Mouse (Mus musculus) bone marrow, adult 2 months (tissue): Measurements from ENCODE around the gene Rabgap1l. TPM values are rescaled to one million over a fixed set of nuclear protein-coding genes. Genes with fewer than 3 reads are reported as not detected.

Experiments used
- H3K27ac ChIP-seq: fragments of 200-500 bp; 2 replicates; pipeline ENCODE4 v1.5.1; 2012; ENCODE audit warnings: low read depth, mild to moderate bottlenecking, control low read depth, inconsistent platforms, low read length; ENCODE audit not compliant: control insufficient read depth, poor library complexity, insufficient read depth
- H3K4me1 ChIP-seq: fragments of 200-500 bp; 2 replicates; pipeline ENCODE4 v1.6.1; 2011; ENCODE audit warnings: low read length; ENCODE audit not compliant: control insufficient read depth, insufficient read depth
- H3K4me3 ChIP-seq: fragments of 200-500 bp; replicated peaks from 2 replicates; pipeline ENCODE3; 2011; ENCODE audit warnings: mild to moderate bottlenecking, low read depth, low read length, control low read depth; ENCODE audit not compliant: control insufficient read depth
- CTCF ChIP-seq: fragments of 200-500 bp; IDR thresholded peaks from 2 replicates; pipeline ENCODE4 v1.5.1; 2011; ENCODE audit warnings: low read length, control low read depth; ENCODE audit not compliant: control insufficient read depth, insufficient read depth
- POLR2A ChIP-seq: fragments of 200-500 bp; IDR thresholded peaks from 2 replicates; pipeline ENCODE4 v1.6.1; 2011; ENCODE audit warnings: low read depth, mild to moderate bottlenecking, control low read depth, low read length, borderline replicate concordance; ENCODE audit not compliant: control insufficient read depth
- whole genome bisulfite sequencing: fragments of 180-500 bp; shearing (Covaris S2); methylation state at CpG from one replicate; pipeline ENCODE4 v1.1.7; 2018; 5-methylcytosine and 5-hydroxymethylcytosine counted together
- polyA plus RNA-seq: library from polyadenylated mRNA; stranded (reverse); fragments of >200 nt; gene quantifications from 2 replicates; pipeline ENCODE4 v1.2.4, GENCODE M21; 2011; ENCODE audit warnings: low replicate concordance; ENCODE audit not compliant: missing spikeins, insufficient read depth, insufficient read length

The Rabgap1l gene
- polyA plus RNA-seq, result 60.3 and 73.4 TPM in 2 replicates

DNA sequence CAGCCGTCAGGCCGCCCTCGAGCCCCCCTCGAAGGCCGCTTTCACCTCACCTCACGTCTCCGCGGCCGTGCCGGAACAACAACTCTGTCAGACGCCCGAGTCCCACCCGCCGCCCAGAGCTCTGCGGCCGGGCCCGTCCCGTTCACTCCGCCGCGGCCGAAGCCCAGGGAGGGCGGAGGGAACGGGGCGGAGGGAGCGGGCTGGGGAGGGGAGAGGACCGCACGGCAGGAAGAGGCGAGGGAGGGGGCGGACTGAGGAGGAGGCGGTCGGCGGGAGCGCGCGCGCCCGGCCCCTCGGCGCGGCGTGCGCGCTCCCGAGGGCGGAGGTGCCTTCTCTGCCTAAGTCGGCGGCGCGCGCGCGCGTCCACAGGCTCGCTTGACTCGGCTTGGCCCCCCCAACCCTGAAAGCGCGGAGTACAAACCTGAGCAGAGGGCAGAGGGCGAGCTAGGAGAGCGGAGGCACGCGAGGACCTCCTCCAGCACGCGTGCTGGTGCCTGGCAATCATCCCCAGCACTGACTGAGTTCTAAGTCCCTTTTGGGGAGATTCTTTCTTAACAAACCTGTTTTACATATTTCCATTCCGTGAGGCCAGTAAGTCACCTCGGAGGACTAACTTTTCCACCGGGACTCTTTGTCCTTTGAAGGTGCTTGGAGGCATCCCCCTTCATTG is at the start of gene Rabgap1l:
Gene Rabgap1l (minus strand): TSS at position 526 of the 670 bp plus-strand sequence.
- Histone ChIP-seq H3K4me1 (no peaks in the 10 kb centered on the region; the same call in 1 of the 2 replicates), H3K27ac (peak within 1 kb of the TSS; percentile 92), H3K4me3 (peak within 1 kb of the TSS; percentile 99)
- no peak for TF ChIP-seq CTCF
- TF ChIP-seq POLR2A, result peak; percentile 41; the same call in 1 of the 2 replicates
- WGBS, result under 1% methylated on average over 67 of the region's 67 CpGs

DNA sequence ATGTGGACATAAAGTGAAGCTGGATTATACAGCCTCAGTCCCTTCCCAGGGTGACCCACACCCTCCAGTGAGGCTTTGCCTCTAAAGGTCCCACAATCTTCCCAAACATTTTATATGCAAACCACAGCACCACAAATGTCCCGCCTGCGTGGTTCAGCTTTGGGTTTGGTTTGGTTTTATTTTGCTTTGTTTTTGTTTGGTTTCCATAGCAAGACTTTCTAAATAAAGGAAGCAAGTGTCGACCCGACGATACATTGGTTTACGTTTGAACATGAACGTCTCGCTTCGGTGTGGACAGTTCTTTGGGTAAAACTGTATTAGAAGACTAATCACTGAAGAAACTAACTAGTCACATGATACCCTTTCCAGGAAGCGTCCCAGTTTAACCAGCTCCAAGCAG is 49.6 kb upstream of the Rabgap1l start:
- H3K27ac ChIP-seq, result no peak overlapping the region
- 63% methylated on average over 10 of the region's 10 CpGs for WGBS
- H3K4me3 ChIP-seq, result no peak overlapping the region
- TF ChIP-seq CTCF (no peak), POLR2A (no peak)
- H3K4me1 ChIP-seq, result no peaks in the 10 kb centered on the region

DNA sequence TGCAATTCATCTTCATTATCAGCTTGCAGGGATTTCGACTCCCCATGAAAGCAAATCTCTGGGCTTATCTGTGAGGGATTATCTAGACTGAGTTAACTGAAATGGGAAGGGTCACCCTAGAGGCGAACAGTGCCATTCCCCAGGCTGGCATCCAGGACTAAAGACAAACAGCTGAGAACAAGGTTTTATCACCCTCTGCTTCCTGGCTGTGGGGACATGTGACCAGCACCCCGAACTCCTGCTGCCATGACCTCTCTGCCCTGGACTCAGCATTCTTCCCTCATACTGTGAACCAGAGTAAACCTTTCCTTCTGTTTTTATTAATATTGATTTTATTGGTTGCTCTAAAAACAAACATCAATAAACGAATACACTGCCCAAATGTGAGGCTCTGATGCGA is 47.6 kb upstream of the Rabgap1l start:
- no peak overlapping the region for H3K4me3 ChIP-seq
- TF ChIP-seq POLR2A, result no peak
- TF ChIP-seq CTCF, result no peak
- no peaks in the 10 kb centered on the region for H3K4me1 ChIP-seq
- H3K27ac ChIP-seq, result no peak overlapping the region
- WGBS, result 77% methylated on average over 5 of the region's 5 CpGs

DNA sequence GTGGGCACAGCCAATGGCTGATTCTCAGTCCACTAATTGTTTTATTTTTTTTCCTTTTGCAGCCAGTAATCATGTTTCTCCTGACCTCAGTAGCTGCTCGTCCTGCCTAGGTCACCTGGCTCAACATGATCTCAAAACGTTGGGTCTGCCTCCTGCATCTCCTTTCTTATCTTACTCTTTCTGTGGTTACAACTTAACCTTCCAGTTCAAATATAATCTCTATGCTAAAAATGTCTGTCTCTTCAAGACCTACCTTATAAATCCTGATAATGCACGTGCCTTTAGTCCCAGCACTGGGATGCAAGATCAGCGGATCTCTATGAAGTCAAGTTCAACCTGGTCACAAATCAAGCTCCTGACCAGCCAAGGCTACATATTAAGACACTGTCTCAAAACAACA is 46.1 kb upstream of the Rabgap1l start:
- WGBS, result 63% methylated on average over 4 of the region's 4 CpGs
- H3K4me1 ChIP-seq, result no peaks in the 10 kb centered on the region
- TF ChIP-seq POLR2A (no peak), CTCF (no peak)
- H3K4me3 ChIP-seq, result no peak overlapping the region
- H3K27ac ChIP-seq, result no peak overlapping the region

DNA sequence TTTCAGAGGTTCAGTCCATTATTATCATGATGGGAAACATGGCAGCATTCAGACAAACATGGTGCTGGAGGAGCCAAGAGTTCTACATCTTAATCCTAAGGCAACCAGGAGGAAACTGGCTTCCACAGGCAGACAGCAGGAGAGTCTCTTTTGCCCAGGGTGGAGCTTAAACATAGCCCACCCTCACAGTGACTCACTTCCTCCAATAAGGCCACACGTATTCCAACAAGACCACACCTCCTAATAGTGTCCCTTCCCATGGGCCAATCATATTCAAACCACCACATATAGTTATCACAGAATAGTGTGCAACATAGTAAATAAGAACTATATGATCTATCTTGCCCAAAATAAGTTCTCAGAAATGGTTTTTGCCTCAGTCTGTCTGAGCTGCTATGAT is 41.4 kb upstream of the Rabgap1l start:
- 65% methylated on average over 1 of the region's 1 CpGs for WGBS
- TF ChIP-seq CTCF (no peak), POLR2A (no peak)
- Histone ChIP-seq H3K4me3 (no peak overlapping the region), H3K4me1 (no peaks in the 10 kb centered on the region; the same call in 1 of the 2 replicates), H3K27ac (no peak overlapping the region)

DNA sequence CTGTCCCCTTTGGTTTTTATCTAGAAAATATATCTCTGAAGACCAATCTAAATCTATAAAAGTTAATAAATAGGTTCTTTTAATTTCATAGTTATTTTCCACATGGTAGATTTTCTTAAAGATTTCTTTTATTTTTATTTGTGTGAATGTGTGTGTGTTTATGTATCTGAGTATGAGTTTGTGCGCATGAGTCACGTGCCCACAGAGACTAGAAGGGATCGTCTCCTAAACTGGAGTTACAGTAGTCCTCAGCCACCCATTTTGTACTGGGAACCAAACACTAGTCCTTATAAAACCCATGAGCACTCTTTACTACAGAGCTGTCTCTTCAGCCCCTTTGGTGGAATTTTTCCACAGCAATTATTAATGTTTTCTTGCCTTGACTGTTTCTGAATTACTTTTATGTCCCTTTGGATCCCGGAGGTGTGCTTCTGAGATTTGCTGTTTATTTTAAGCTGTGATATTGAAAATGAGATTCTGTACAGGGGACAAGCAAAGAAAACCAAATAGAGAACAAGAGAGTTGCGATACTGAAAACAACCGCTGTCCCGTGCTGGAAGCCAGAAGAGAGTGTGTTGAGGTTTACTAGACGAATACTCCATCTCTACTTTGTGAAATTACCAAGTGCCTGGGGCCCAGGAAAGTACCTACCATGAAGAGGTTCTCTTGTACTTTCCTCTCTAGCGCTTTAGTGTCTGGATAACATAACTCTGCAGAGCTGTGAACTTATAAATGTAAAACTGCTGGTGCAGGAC is 39.4 kb upstream of the Rabgap1l start:
- H3K4me1 ChIP-seq, result no peaks in the 10 kb centered on the region; the same call in 1 of the 2 replicates
- H3K27ac ChIP-seq, result no peak overlapping the region
- 86% methylated on average over 9 of the region's 9 CpGs for WGBS
- TF ChIP-seq POLR2A (no peak), CTCF (no peak)
- no peak overlapping the region for H3K4me3 ChIP-seq

DNA sequence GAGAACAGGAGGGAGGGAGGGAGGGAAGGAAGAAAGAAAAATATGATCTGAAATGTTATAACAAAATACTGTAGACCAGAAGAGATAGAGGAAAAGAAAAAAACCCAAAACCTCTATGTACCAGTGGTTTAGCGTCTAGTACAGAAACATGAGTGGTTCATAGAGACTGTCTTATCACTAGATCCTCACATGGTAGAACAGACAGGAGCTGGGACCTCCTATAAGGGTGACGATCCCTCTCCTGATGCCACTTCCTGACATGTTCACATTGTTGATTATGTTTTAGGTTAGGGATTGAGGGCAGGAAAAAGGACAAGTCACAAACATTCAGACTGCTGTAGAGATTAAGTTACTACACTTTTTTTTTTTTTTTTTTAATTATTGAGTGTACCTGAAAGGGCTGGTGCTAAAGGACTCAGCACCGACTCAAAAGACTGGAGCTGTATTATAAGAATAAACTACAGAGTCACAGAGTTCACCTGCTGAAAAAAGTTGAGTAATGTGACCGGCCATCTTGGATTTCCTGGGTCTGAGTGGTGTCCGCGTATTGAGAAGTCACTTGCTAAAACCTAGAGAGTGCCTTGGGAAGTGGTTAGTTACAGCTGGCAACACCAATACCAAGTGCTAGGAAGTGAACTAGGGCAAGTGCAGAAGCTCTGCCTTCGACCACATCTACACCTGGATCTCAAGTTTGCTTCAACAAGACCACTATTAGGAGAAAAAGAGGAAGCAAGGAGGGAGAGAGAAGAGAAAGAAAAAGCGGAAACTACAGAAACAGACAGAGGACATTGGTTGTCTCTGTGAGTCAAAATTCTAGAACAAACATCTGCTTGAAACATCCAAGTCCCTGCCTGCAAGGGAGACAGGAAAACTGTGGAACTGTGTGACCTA is 37.8 kb upstream of the Rabgap1l start:
- TF ChIP-seq POLR2A (no peak), CTCF (no peak)
- H3K27ac ChIP-seq, result no peak overlapping the region
- no peaks in the 10 kb centered on the region; the same call in 1 of the 2 replicates for H3K4me1 ChIP-seq
- no peak overlapping the region for H3K4me3 ChIP-seq
- 33% methylated on average over 8 of the region's 8 CpGs for WGBS
